Mouse (Mus musculus) layer of hippocampus, postnatal 25 days (tissue): ENCODE results near the gene Gm3417. TPM values are rescaled to one million over a fixed set of nuclear protein-coding genes. Genes with fewer than 3 reads are reported as not detected.
"Not testable (repeated sequence)": the region's sequence is repeated elsewhere in the genome, so short reads cannot be mapped to it uniquely, and the experiment has no call there.

Source experiments
- DNase-seq, 2 experiments: peaks; one replicate each; pipeline ENCODE4 v3.0.0; 2022; ENCODE audit warnings: mixed read lengths in 2 of 2, low spot score in 1 of 2; ENCODE audit errors: extremely low spot score in 1 of 2
- total RNA-seq, 2 experiments: library from RNA; stranded (reverse); gene quantifications; 2 replicates each; pipeline ENCODE4 v1.2.3; 2021

Gene Gm3417
- total RNA-seq, 2 experiments from 2014 or later: not detected

DNA sequence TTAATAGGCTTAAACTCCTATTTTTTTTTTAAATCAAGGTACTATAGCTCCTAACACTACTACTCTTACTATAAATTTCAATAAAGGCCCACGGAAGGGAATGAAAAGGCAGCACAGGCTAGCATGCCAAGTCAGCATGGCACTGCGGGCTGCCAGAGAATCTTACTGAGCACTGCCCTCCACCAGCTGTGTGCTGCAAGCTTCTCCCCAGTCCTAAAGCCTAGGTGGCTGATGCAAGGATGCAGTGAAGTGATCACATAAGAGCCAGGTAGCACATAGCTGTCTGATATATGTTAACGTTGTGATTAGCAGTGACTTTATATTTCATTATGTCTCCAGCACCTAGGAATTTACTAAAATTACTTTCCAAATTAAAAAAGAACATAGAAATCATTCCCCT lies 18.6 kb downstream of the Gm3417 start:
- DNase-seq: no peak

GRCm38 (mm10) chr17:14958686-14959327 lies 19.8 kb downstream of the Gm3417 start:
- DNase-seq: no peak

DNA sequence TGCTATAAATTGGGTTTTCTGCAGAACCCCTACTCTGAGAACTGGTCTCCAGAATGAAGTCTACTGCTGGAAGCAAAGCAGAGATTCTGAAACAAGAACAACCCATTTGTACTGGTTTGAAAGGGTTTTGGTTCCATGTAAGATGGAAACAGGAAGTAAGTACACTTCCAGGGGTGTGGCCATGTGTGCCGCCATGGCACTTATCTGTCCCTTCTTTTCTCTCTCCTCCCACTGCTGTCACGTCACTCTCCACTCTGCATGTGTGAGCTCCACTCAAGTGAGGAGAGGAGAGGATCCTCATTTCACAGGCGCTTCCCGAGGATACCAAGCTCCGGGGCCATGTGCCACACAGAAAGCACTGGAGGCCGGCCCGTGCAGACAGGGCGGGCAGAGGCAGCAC lies 25.1 kb downstream of the Gm3417 start:
- no peak for DNase-seq

DNA sequence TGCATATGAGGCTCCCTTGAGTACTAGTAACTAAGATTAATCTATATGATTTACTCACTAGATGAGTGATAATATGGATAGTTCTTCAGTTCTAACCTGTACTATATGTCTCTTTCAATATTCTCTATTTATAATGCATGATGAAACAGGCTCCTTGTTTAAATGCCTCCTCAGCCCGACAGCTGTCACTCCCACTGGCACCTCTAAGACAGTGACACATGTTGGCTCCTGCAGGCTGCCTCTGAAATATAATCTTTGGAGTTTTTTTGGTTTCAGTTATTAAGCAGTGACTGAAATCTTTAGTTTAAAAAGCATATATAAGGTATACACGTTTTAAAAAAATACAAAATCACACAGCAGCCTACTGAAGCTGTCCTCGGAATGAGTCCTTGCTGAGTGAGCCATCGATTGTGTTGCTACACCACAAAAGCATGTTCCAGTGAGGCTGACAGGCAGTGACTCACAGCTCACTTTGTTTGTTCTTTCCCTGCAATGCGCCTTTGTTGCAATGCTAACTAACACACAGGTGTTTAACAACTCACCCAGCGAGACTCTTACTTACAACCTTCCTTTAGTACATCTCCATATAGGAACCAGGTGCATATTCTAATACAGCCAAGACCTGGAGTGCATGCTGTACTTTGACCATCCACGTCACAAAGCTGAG lies 29.3 kb downstream of the Gm3417 start:
- DNase-seq: no peak

DNA sequence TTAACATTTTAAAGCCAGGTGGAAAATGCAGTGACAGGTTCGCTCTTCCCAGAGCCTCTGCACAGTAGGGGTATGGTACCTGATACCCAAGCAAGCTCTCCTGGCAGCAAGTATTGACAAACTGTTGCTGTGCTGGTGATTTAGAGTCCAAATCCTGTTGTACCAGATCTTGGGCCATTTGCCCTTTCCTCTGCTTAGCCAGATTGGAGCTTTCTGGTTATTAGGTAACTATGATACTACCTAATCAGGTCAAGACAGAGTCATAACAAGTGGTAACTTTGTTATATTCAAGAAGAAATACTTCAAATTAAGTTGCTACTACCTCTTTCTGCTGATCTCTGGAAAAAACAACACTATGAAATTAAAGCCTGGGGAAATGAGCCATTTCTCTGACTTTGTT lies 34.0 kb downstream of the Gm3417 start:
- DNase-seq: no peak

DNA sequence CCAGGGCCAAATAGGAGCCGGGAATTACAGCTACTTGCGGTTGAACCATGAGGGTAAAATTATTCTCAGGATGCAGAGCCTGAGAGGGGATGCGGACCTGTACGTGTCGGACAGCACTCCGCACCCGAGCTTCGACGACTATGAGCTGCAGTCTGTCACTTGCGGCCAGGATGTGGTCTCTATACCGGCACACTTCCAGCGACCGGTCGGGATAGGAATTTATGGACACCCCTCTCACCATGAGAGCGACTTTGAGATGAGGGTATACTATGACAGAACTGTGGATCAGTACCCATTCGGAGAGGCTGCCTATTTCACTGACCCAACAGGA lies 34.9 kb downstream of the Gm3417 start:
- DNase-seq: no peak

DNA sequence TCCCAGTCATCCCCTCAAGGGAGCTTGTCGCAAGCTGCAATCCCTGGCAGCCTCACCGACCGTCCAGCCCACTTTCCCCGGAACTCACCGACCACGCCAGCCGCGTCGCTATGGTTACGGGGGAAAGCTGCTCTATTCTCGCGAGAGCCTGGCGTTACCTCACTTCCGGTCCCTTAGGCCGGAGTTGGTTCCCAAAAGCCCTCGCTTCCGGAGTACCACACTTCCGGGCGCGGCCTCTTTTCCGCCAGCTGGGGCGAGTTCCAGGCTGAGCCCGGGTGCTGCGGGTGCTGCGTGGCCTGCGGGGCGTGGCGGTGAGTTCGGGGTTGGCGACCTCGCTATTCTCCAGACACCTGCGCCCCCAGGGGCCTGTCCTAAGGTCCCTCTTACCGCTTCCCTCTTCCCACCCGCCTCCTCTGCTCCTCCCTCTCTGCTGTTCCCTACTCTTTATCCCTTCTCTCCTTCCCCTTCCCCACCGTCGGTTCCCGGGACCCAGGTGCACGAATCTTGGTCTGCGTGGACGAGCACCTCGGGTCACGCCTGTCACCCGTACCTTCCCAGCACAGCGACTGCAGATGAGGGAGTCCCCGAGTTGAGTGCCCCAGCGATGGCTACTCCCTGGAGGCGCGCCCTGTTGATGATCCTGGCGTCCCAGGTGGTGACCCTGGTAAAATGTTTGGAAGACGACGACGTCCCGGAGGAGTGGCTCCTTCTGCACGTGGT lies 35.4 kb downstream of the Gm3417 start, which contains the start of the genes Wdr27 and 1600012H06Rik:
Gene Wdr27 (minus strand): TSS at position 150 of the 720 bp plus-strand sequence.
Gene 1600012H06Rik (plus strand): TSS at position 176 of the 720 bp plus-strand sequence.
- peak; percentile 98 for DNase-seq

DNA sequence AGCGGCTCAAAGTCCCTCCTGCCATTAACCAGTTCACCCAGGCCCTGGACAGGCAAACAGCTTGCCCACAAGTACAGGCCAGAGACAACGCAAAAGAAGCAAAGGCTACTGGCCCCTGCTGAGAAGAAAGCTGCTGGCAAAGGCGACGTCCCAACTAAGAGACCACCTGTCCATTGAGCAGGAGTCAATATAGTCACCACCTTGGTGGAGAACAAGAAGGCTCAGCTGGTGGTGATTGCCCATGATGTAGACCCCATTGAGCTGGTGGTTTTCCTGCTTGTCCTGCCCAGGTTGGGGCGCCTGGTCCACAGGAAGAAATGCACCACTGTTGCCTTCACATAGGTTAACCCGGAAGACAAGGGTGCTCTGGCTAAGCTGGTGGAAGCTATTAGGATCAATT lies 36.4 kb downstream of the Gm3417 start:
- not testable (repeated sequence) for DNase-seq

GRCm38 (mm10) chr17:14935841-14936605 lies 42.6 kb downstream of the Gm3417 start:
- DNase-seq: no peak

GRCm38 (mm10) chr17:14935280-14935679 lies 43.3 kb downstream of the Gm3417 start:
- DNase-seq: not testable (repeated sequence)

DNA sequence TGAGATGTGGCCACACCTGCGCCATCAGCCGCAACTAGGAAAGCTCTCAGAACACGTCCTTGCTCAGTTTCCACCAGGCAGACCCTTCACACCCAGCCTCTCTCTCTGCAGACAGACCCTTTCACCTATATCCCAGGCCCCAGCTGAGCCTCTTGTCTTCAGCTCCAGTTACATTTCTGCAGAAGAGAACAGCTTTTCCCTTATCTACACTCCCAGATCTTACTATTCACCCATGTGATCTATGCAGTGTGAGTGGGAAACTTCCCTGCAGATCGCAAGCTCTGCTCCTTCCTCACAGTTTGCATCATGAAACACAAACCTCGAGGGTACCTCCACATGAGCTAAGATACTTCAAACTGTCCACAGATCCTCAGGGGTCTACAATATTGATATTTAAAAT lies 47.1 kb downstream of the Gm3417 start:
- no peak for DNase-seq

- DNase-seq: no peak
Observed at GRCm38 (mm10) chr17:14930697-14931096, 47.9 kb downstream of the Gm3417 start.

DNA sequence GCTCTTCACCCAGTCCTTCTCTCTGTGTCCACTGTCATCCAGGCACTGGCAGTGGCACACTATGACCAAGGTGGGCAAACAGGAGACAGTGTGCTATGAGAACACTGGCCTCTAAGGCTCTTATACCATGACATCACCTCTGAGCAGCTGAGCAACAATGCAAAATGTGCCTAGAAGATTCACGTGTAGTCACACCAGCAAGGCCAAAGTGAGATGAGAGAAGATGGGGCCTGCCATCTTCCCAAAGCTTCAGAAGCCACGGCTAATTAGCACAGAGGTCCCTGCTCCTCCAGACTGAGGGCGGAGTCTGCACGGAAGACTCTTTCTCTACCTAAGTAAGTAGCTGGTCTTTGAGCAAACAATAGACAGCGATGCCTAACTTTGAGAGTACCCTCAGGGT lies 50.0 kb downstream of the Gm3417 start:
- DNase-seq: no peak

GRCm38 (mm10) chr17:14927644-14928218 lies 50.9 kb downstream of the Gm3417 start:
- DNase-seq: no peak

GRCm38 (mm10) chr17:14921582-14921981 lies 57.0 kb downstream of the Gm3417 start:
- no peak for DNase-seq

GRCm38 (mm10) chr17:14917866-14918265 lies 60.7 kb downstream of the Gm3417 start:
- DNase-seq: no peak

GRCm38 (mm10) chr17:14914401-14914800 lies 64.2 kb downstream of the Gm3417 start:
- DNase-seq: no peak
